Mouse (Mus musculus): ENCODE measurements around the gene Ube2e2.

DNA sequence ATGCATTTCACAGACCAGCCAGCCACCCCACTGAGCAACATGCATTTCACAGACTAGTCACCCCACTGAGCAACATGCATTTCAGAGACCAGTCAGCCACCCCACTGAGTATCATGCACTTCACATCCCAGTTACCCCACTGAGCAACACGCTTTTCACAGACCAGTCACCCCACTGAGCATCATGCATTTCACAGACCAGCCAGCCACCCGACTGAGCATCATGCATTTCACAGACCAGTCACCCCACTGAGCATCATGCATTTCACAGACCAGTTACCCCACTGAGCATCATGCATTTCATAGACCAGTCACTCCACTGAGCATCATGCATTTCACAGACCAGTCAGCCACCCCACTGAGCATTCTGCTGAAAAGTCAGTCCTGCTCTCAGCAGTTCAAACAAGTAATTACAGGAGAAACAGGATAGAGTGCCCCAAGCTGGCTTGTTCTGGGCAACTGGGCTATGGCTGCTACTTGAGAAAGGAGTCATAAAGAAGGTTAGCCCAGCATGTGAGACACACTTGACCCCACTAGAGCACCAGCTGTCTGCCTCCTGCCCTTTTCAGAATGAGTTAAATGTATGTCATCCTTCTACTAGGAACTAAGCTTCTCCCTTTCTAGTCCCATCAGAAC, 224.6 kb downstream of the Ube2e2 start:
- no peak for TF ChIP-seq CTCF (IDR thresholded peaks at IDR 0.05; ENCODE audit: low read depth, low read length)
- TF ChIP-seq GATA1 (IDR thresholded peaks at IDR 0.05; ENCODE audit: borderline replicate concordance, low read length), result no peak
- no peak for TF ChIP-seq GATA2 (IDR thresholded peaks at IDR 0.05; ENCODE audit: borderline replicate concordance, low read depth, low read length)

Measured in G1E (cell line).